Mouse (Mus musculus) small intestine, adult 2 months (tissue): ENCODE measurements around the gene Adamts4.

Experiments
- CTCF ChIP-seq: fragments of 200-500 bp; IDR thresholded peaks from 2 replicates; pipeline ENCODE4 v1.5.1; 2012; ENCODE audit warnings: low read depth, mild to moderate bottlenecking, control low read depth, inconsistent platforms, low read length, moderate library complexity, mixed read lengths; ENCODE audit not compliant: insufficient replicate concordance, insufficient read length; ENCODE audit errors: extremely low read depth
- POLR2A ChIP-seq: fragments of 200-500 bp; IDR thresholded peaks from 2 replicates; pipeline ENCODE4 v1.6.1; 2012; ENCODE audit warnings: low read depth, mild to moderate bottlenecking, control low read depth, inconsistent platforms, low read length, moderate library complexity

DNA sequence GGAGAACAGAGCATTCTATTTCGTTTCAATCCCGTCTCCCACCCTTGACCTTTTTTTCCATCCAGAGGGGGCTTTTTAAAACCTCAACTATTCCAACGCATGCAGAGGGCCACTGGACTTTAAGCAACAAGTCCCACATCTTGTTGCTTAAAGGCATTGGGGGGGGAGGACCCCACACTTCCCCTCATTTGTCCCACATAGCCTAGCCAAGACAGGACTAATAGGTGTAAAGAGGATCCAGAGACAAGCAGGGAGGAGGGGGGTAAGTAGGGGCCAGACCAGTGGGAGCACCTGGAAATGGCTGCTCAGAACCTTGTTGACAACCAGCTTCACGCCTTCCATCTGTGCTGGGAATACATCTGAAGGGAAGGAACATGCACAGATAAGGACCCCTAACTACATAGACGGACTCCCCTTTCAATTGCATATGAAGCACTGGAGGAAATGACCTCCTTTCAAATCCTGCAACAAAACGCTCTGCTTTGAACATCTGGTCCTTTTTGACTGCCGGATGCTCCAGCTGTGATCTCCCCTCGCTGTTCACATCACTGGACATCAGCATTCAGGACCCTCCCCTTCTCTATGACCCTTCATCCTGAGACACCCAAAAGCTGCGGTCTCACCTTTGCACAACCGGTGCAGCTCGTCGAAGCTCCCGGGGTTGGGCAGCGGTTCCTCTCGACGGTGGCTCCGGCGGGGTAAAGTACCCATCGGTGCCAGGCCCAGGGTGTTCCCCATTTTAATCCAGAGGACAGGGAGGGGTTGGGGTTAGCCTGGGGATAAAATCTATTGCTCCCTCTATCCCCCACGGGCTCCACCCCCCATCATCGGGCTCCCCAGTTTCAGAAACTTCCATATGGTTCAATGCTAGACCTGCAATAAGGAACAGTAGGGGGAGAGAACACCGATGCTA is 28.7 kb upstream of the Adamts4 start:
- TF ChIP-seq POLR2A, result no peak
- no peak for TF ChIP-seq CTCF
